Mouse (Mus musculus): ENCODE measurements around the gene Srgn.

GRCm38 (mm10) chr10:62575001-62575400 lies 47.8 kb upstream of the Srgn start:
- TF ChIP-seq POLR2A (IDR thresholded peaks at IDR 0.05; ENCODE audit: borderline replicate concordance, insufficient read depth, low read length) (no peak), CTCF (IDR thresholded peaks at IDR 0.05; ENCODE audit: borderline replicate concordance, insufficient read depth, low read depth, low read length) (no peak)

Data from cerebellum, adult 2 months (tissue).